Mouse (Mus musculus) erythroblast, embryonic 14.5 days (primary cell): Measurements from ENCODE around the gene Ranbp2.

Experiments used
- GATA1 ChIP-seq: IDR thresholded peaks from 2 replicates; pipeline ENCODE4 v1.6.1; 2012; ENCODE audit warnings: low read length, inconsistent platforms, mixed read lengths
- TAL1 ChIP-seq: IDR thresholded peaks from 3 replicates; pipeline ENCODE4 v1.6.1; 2012; ENCODE audit warnings: low read length, inconsistent platforms, mixed read lengths

GRCm38 (mm10) chr10:58398941-58399340, 47.8 kb upstream of the Ranbp2 start:
- TF ChIP-seq GATA1 (no peak), TAL1 (no peak)
